Mouse (Mus musculus) central nervous system, embryonic 14 days (tissue): ENCODE results near the gene Etnk1. TPM values are rescaled to one million over a fixed set of nuclear protein-coding genes. Genes with fewer than 3 reads are reported as not detected.

Experiments used
- polyA plus RNA-seq: library from polyadenylated mRNA; depleted of rRNA; stranded (reverse); fragments of >200 nt; gene quantifications from 2 replicates; pipeline ENCODE4 v1.2.3, GENCODE M21; 2012; rRNA removed

Etnk1 gene
- polyA plus RNA-seq: 92.9 and 98.5 TPM in 2 replicates

GRCm38 (mm10) chr6:143166452-143167357 lies at the start of gene Etnk1:
Gene Etnk1, plus strand, starts transcription at chr6:143167221.

Other genes starting within 250 kb of the Etnk1 start
- 12.3 TPM in 2 replicates for gene St8sia1, start 202.8 kb upstream of the Etnk1 start, polyA plus RNA-seq
- gene C2cd5, start 67.1 kb upstream of the Etnk1 start, polyA plus RNA-seq: 83.9 and 84.6 TPM in 2 replicates